Mouse (Mus musculus): ENCODE measurements around the gene Plekhg3.
A peak's percentile ranks its signal among the peaks of the same experiment; 100 is the strongest.

Plekhg3 gene

GRCm38 (mm10) chr12:76530580-76531139 lies at the start of gene Plekhg3:
Plekhg3 (plus strand) TSS chr12:76530891.
- no peak for DNase-seq

GRCm38 (mm10) chr12:76482446-76482845 lies 48.2 kb upstream of the Plekhg3 start:
- DNase-seq: no peak

GRCm38 (mm10) chr12:76482948-76483347 lies 47.7 kb upstream of the Plekhg3 start:
- DNase-seq: no peak

GRCm38 (mm10) chr12:76484881-76485280 lies 45.8 kb upstream of the Plekhg3 start:
- DNase-seq: no peak

- DNase-seq: no peak
Observed at GRCm38 (mm10) chr12:76485381-76485780, 45.3 kb upstream of the Plekhg3 start.

- DNase-seq: no peak
Observed at GRCm38 (mm10) chr12:76486943-76487342, 43.7 kb upstream of the Plekhg3 start.

GRCm38 (mm10) chr12:76490798-76491197 lies 39.9 kb upstream of the Plekhg3 start:
- no peak for DNase-seq

GRCm38 (mm10) chr12:76493462-76493861 lies 37.2 kb upstream of the Plekhg3 start:
- peak; percentile 13 to 14 for DNase-seq

GRCm38 (mm10) chr12:76495381-76495780 lies 35.3 kb upstream of the Plekhg3 start:
- no peak for DNase-seq

- peak; percentile 47 to 71 for DNase-seq
Observed at GRCm38 (mm10) chr12:76496324-76496723, 34.4 kb upstream of the Plekhg3 start.

- no peak for DNase-seq
Observed at GRCm38 (mm10) chr12:76499276-76499675, 31.4 kb upstream of the Plekhg3 start.

- DNase-seq: no peak
Observed at GRCm38 (mm10) chr12:76500055-76500454, 30.6 kb upstream of the Plekhg3 start.

GRCm38 (mm10) chr12:76500896-76501295 lies 29.8 kb upstream of the Plekhg3 start:
- DNase-seq: no peak

GRCm38 (mm10) chr12:76502981-76503380 lies 27.7 kb upstream of the Plekhg3 start:
- DNase-seq: peak; percentile 39 to 52

GRCm38 (mm10) chr12:76506522-76506921 lies 24.2 kb upstream of the Plekhg3 start:
- no peak for DNase-seq

GRCm38 (mm10) chr12:76507791-76508190 lies 22.9 kb upstream of the Plekhg3 start:
- DNase-seq: no peak

- peak; percentile 38 to 46 for DNase-seq
Observed at GRCm38 (mm10) chr12:76508909-76509440, 21.7 kb upstream of the Plekhg3 start.

GRCm38 (mm10) chr12:76512731-76513130 lies 18.0 kb upstream of the Plekhg3 start:
- DNase-seq: peak; percentile 82

GRCm38 (mm10) chr12:76514842-76515241 lies 15.8 kb upstream of the Plekhg3 start:
- DNase-seq: peak in 1 of 2 experiments; percentile 22

GRCm38 (mm10) chr12:76518000-76518399 lies 12.7 kb upstream of the Plekhg3 start:
- peak; percentile 52 to 69 for DNase-seq

GRCm38 (mm10) chr12:76518909-76519842 lies 11.5 kb upstream of the Plekhg3 start:
- DNase-seq: peak in 1 of 2 experiments; percentile 38

GRCm38 (mm10) chr12:76523654-76524053 lies 7.0 kb upstream of the Plekhg3 start:
- DNase-seq: no peak

GRCm38 (mm10) chr12:76524915-76525314 lies 5.8 kb upstream of the Plekhg3 start:
- no peak for DNase-seq
